Comparison of ENCODE assay signal across 25 mouse cellular contexts in the genomic region with DNA sequence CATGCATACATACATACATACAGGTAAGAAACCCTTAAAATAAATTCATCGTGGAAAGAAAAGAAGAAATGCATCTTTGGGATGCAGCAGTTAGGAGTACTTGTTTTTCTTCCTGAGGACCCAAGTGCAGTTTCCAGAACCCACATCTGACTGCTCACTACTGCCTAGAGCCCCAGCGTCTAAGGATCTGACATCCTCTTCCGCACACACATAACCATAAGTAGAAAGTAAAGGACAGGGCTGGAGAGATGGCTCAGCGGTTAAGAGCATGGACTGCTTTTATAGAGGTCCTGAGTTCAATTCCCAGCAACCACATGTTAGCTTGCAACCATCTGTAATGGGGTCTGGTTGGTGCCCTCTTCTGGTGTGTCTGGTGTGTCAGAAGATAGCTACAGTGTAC. TPM values are rescaled to one million over a fixed set of nuclear protein-coding genes. Genes with fewer than 3 reads are reported as not detected.
DNase-seq lines count a peak whose midpoint lies in the region; TF ChIP-seq lines count a peak whose summit lies in the region.
"Had no signal": no experiment of that assay in that cellular context is flagged by ENCODE, and none has a peak within 500 bp of the region (broad histone marks: within the 10 kb centered on the region; RNA-seq: fewer than 3 reads in every experiment).

No protein-coding gene starts in this region.

- no peak for TF ChIP-seq RAD21 in MEL (IDR thresholded peaks at IDR 0.05; ENCODE audit: low read depth, low read length)

- H3K4me1 ChIP-seq in MEL (ENCODE audit: control insufficient read depth in 1 of 2, insufficient read depth in 2 of 2, low read length in 2 of 2) = peaks cover 8 to 16% of the 10 kb centered on the region in 2 experiments
- peaks cover 45% of the 10 kb centered on the region for H3K4me1 ChIP-seq in limb, embryonic 10.5 days

- no peaks in the 10 kb centered on the region for H3K9me3 ChIP-seq in MEL (replicated peaks; ENCODE audit: insufficient read depth, low read length)
- no peaks in the 10 kb centered on the region for H3K9me3 ChIP-seq in limb, embryonic 10.5 days (replicated peaks)
- H3K9me3 ChIP-seq: G1E had no signal

- TF ChIP-seq CTCF in gastrocnemius, adult 2 months (IDR thresholded peaks at IDR 0.05) = no peak
- 0 out of 2 replicates have a peak, but pooled peaks have one; percentile 8 for TF ChIP-seq CTCF in layer of hippocampus, adult 2 months (conservative IDR thresholded peaks at IDR 0.05)
- peak in 1 of 3 experiments; percentile 14; a peak in 1 of 6 replicates for TF ChIP-seq CTCF in MEL (IDR thresholded peaks at IDR 0.05 in 2 of 3, conservative IDR thresholded peaks at IDR 0.05 in 1 of 3; ENCODE audit: control insufficient read depth in 1 of 3, insufficient read depth in 1 of 3, low read depth in 2 of 3, low read length in 3 of 3, poor library complexity in 1 of 3, severe bottlenecking in 1 of 3)

- DNase-seq in gastrocnemius, adult 2 months = no peak
- DNase-seq in gastrocnemius, postnatal 25 days = no peak
- DNase-seq in heart, adult 11 months = peak; percentile 66
- no peak for DNase-seq in heart, adult 9 months (ENCODE audit: low spot score in 2 of 2)
- DNase-seq in layer of hippocampus, adult 2 months (ENCODE audit: low spot score in 2 of 2) = no peak
- no peak for DNase-seq in layer of hippocampus, postnatal 14 days (ENCODE audit: low spot score in 2 of 2)
- DNase-seq in MEL (ENCODE audit: low read depth, low spot score) = no peak
- no peak for DNase-seq in limb, embryonic 10.5 days (ENCODE audit: low spot score)
- DNase-seq: adrenal gland, adult 2 months; adrenal gland, adult 8-10 months; adrenal gland, postnatal 10 days; adrenal gland, postnatal 14 days; adrenal gland, postnatal 25 days; adrenal gland, postnatal 36 days; B cell, adult 2 months; cerebellum, adult 11 months; cerebellum, adult 11-12 months; cerebellum, adult 18-20 months had no signal

- peak overlapping the region; percentile 98 for H3K27ac ChIP-seq in gastrocnemius, adult 2 months
- no peak overlapping the region for H3K27ac ChIP-seq in layer of hippocampus, adult 2 months
- H3K27ac ChIP-seq in MEL (ENCODE audit: control insufficient read depth, low read depth, low read length) = no peak overlapping the region
- H3K27ac ChIP-seq in limb, embryonic 10.5 days = no peak overlapping the region

- intact Hi-C loops in gastrocnemius, adult 2 months (cut with DNase I) = no loop called here

- WGBS in limb, embryonic 10.5 days = 95% methylated on average over 4 of the region's 4 CpGs

- no peak for TF ChIP-seq EP300 in MEL (IDR thresholded peaks at IDR 0.05; ENCODE audit: low read depth in 1 of 2, low read length in 2 of 2)

- no peak overlapping the region for H3K4me3 ChIP-seq in gastrocnemius, adult 2 months
- no peak overlapping the region for H3K4me3 ChIP-seq in layer of hippocampus, adult 2 months
- no peak overlapping the region for H3K4me3 ChIP-seq in MEL (ENCODE audit: control insufficient read depth in 1 of 2, insufficient read depth in 1 of 2, low read depth in 2 of 2, low read length in 2 of 2)
- H3K4me3 ChIP-seq in limb, embryonic 10.5 days = no peak overlapping the region

- H3K36me3 ChIP-seq in MEL (ENCODE audit: control insufficient read depth in 1 of 2, insufficient read depth in 2 of 2, low read length in 2 of 2) = peaks cover 0 to 15% of the 10 kb centered on the region in 2 experiments; a peak in 2 of 4 replicates
- no peaks in the 10 kb centered on the region for H3K36me3 ChIP-seq in limb, embryonic 10.5 days
- H3K36me3 ChIP-seq: G1E had no signal

- H3K9ac ChIP-seq in MEL (ENCODE audit: control insufficient read depth, low read depth, low read length, poor library complexity, severe bottlenecking) = no peak overlapping the region

- no peak for TF ChIP-seq POLR2A in MEL (IDR thresholded peaks at IDR 0.05; ENCODE audit: control insufficient read depth in 1 of 2, insufficient read depth in 1 of 2, low read depth in 1 of 2, low read length in 2 of 2, poor library complexity in 1 of 2)

- H3K27me3 ChIP-seq in MEL (ENCODE audit: control insufficient read depth in 1 of 2, insufficient read depth in 2 of 2, low read length in 2 of 2) = no peaks in the 10 kb centered on the region
- H3K27me3 ChIP-seq in limb, embryonic 10.5 days (ENCODE audit: low read depth, poor library complexity, severe bottlenecking) = no peaks in the 10 kb centered on the region
- H3K27me3 ChIP-seq: CH12.LX, Patski had no signal

- peaks cover 2% of the 10 kb centered on the region; the same call in 1 of the 2 replicates for H3K79me2 ChIP-seq in MEL (ENCODE audit: control insufficient read depth, insufficient read depth, low read length, poor library complexity)

TF ChIP-seq in MEL, 35 proteins besides CTCF, POLR2A, EP300 and RAD21:
- TF ChIP-seq TBP (IDR thresholded peaks at IDR 0.05; ENCODE audit: low read depth, low read length) (peak; percentile 91), HCFC1 (IDR thresholded peaks at IDR 0.05; ENCODE audit: low read depth, low read length) (no peak)

RNA-seq across cellular contexts. Expression of gene Gm42791, which starts 37.5 kb away (rescaled TPM):
- total RNA-seq in gastrocnemius, adult 2 months (2021) = 1 to 10 TPM; 2.8 to 5.1 TPM
- 1 to 10 TPM; 3.6 to 3.8 TPM for total RNA-seq in gastrocnemius, postnatal 25 days (2021)
- total RNA-seq in layer of hippocampus, adult 2 months (2021) = 10 to 100 TPM; 25.2 to 25.8 TPM
- total RNA-seq in layer of hippocampus, postnatal 14 days (2021) = 10 to 100 TPM; 15.2 to 18.0 TPM
- 1.2 TPM in 1 of 2 replicates, not detected in the other for total RNA-seq in MEL (2012; rRNA removed)
- polyA plus RNA-seq in MEL (2012; ENCODE audit: insufficient read depth in 1 of 2, insufficient read length in 2 of 2, low read depth in 1 of 2, low replicate concordance in 2 of 2, missing spikeins in 1 of 2) = 1 to 10 TPM in 1 of 2 experiments, not detected in 1; 2.1 TPM
- polyA plus RNA-seq in limb, embryonic 10.5 days (2016; fragmentation: Nextera tagmentation; extraction: Ambion mirVana) = 0.85 TPM in 1 of 2 replicates, not detected in the other
- total RNA-seq: ES-E14, G1E had no signal
- polyA plus RNA-seq: activated CD4-positive, CD25-positive, alpha-beta regulatory T cell, adult 4 months; adrenal gland, adult 2 months; brain, embryonic 14.5 days; C2C12; G1E; Patski had no signal
